Mouse (Mus musculus) small intestine, adult 2 months (tissue): Measurements from ENCODE around the gene Eprs. TPM values are rescaled to one million over a fixed set of nuclear protein-coding genes. Genes with fewer than 3 reads are reported as not detected.

Source experiments
- H3K27ac ChIP-seq: fragments of 200-500 bp; 2 replicates; pipeline ENCODE4 v1.5.1; 2012; ENCODE audit warnings: low read depth, low read length, control low read depth, inconsistent platforms; ENCODE audit not compliant: insufficient read depth
- H3K27me3 ChIP-seq: fragments of 200-500 bp; 2 replicates; pipeline ENCODE4 v1.6.1; 2012; ENCODE audit warnings: mild to moderate bottlenecking, moderate library complexity, low read length, inconsistent platforms; ENCODE audit not compliant: control insufficient read depth, insufficient read depth
- H3K36me3 ChIP-seq: fragments of 200-500 bp; 2 replicates; pipeline ENCODE4 v1.6.1; 2012; ENCODE audit warnings: mild to moderate bottlenecking, low read length, control low read depth, inconsistent platforms; ENCODE audit not compliant: control insufficient read depth, insufficient read depth
- H3K4me1 ChIP-seq: fragments of 200-500 bp; 2 replicates; pipeline ENCODE4 v1.6.1; 2012; ENCODE audit warnings: low read length, inconsistent platforms, mixed read lengths; ENCODE audit not compliant: control insufficient read depth, insufficient read depth, insufficient read length
- H3K4me3 ChIP-seq: fragments of 200-500 bp; 2 replicates; pipeline ENCODE4 v1.5.1; 2012; ENCODE audit warnings: low read depth, mild to moderate bottlenecking, control low read depth, inconsistent platforms, low read length, moderate library complexity
- CTCF ChIP-seq: fragments of 200-500 bp; IDR thresholded peaks from 2 replicates; pipeline ENCODE4 v1.5.1; 2012; ENCODE audit warnings: low read depth, mild to moderate bottlenecking, control low read depth, inconsistent platforms, low read length, moderate library complexity, mixed read lengths; ENCODE audit not compliant: insufficient replicate concordance, insufficient read length; ENCODE audit errors: extremely low read depth
- POLR2A ChIP-seq: fragments of 200-500 bp; IDR thresholded peaks from 2 replicates; pipeline ENCODE4 v1.6.1; 2012; ENCODE audit warnings: low read depth, mild to moderate bottlenecking, control low read depth, inconsistent platforms, low read length, moderate library complexity
- WGBS: fragments of 180-500 bp; shearing (Covaris S2); methylation state at CpG from one replicate; pipeline ENCODE4 v1.1.7; 2018; 5-methylcytosine and 5-hydroxymethylcytosine counted together
- polyA plus RNA-seq: library from polyadenylated mRNA; depleted of rRNA; stranded (reverse); fragments of >200 nt; gene quantifications from 2 replicates; pipeline ENCODE4 v1.2.3, GENCODE M21; 2012

Gene Eprs
- polyA plus RNA-seq, 1 experiment = 3.0 TPM

GRCm38 (mm10) chr1:185349741-185350140 lies 13.1 kb upstream of the Eprs start:
- TF ChIP-seq CTCF (no peak), POLR2A (no peak)
- Histone ChIP-seq H3K4me3 (no peak overlapping the region), H3K4me1 (no peaks in the 10 kb centered on the region), H3K36me3 (peaks cover 73% of the 10 kb centered on the region), H3K27ac (no peak overlapping the region), H3K27me3 (no peaks in the 10 kb centered on the region)
- 91% methylated on average over 14 of the region's 14 CpGs for WGBS

- Histone ChIP-seq H3K4me1 (no peaks in the 10 kb centered on the region), H3K36me3 (peaks cover 73% of the 10 kb centered on the region), H3K27me3 (no peaks in the 10 kb centered on the region), H3K27ac (no peak overlapping the region), H3K4me3 (no peak overlapping the region)
- no peak for TF ChIP-seq CTCF
- no peak for TF ChIP-seq POLR2A
- WGBS = 94% methylated on average over 4 of the region's 4 CpGs
Observed at GRCm38 (mm10) chr1:185350611-185351010, 12.2 kb upstream of the Eprs start.

- no peak overlapping the region for H3K27ac ChIP-seq
- TF ChIP-seq POLR2A (no peak), CTCF (no peak)
- no peaks in the 10 kb centered on the region for H3K27me3 ChIP-seq
- no peak overlapping the region for H3K4me3 ChIP-seq
- H3K36me3 ChIP-seq = peaks cover 67% of the 10 kb centered on the region
- WGBS = 86% methylated on average over 12 of the region's 12 CpGs
- H3K4me1 ChIP-seq = no peaks in the 10 kb centered on the region
Observed at GRCm38 (mm10) chr1:185352151-185352550, 10.7 kb upstream of the Eprs start.

GRCm38 (mm10) chr1:185353351-185353750 lies 9.5 kb upstream of the Eprs start:
- H3K36me3 ChIP-seq = peaks cover 64% of the 10 kb centered on the region
- no peak overlapping the region for H3K4me3 ChIP-seq
- TF ChIP-seq CTCF (no peak), POLR2A (no peak)
- H3K4me1 ChIP-seq = no peaks in the 10 kb centered on the region
- WGBS = 93% methylated on average over 8 of the region's 8 CpGs
- no peaks in the 10 kb centered on the region for H3K27me3 ChIP-seq
- H3K27ac ChIP-seq = no peak overlapping the region

- TF ChIP-seq POLR2A = no peak
- no peak for TF ChIP-seq CTCF
- Histone ChIP-seq H3K27ac (no peak overlapping the region), H3K4me3 (no peak overlapping the region), H3K27me3 (no peaks in the 10 kb centered on the region), H3K4me1 (no peaks in the 10 kb centered on the region), H3K36me3 (peaks cover 56% of the 10 kb centered on the region)
- 81% methylated on average over 4 of the region's 4 CpGs for WGBS
Observed at GRCm38 (mm10) chr1:185354731-185355130, 8.1 kb upstream of the Eprs start.

- Histone ChIP-seq H3K27ac (no peak overlapping the region), H3K36me3 (peaks cover 44% of the 10 kb centered on the region), H3K27me3 (no peaks in the 10 kb centered on the region), H3K4me3 (no peak overlapping the region), H3K4me1 (no peaks in the 10 kb centered on the region)
- 96% methylated on average over 8 of the region's 8 CpGs for WGBS
- no peak for TF ChIP-seq CTCF
- no peak for TF ChIP-seq POLR2A
Observed at GRCm38 (mm10) chr1:185356246-185356645, 6.6 kb upstream of the Eprs start.

DNA sequence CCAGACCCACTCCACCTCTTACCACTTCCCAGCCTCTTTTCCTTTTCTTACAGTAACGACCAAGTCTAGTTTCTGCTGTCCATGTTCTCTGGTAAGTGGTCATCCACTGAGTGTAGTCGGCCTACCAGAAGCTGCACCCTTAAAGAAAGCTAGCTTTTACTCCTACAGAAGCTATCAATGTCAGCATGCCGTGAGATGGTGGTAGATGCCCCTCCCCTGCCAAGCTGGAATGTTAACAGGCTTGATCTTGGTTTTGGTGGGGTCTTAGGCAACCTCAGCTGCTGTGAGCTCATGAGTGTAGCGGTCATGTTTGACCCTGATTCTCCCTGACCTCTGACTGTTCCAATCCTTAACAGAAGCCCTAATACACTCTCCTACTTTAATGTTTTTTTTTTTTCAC lies 4.6 kb upstream of the Eprs start:
- TF ChIP-seq POLR2A = no peak
- Histone ChIP-seq H3K27me3 (no peaks in the 10 kb centered on the region), H3K27ac (no peak overlapping the region), H3K4me3 (no peak overlapping the region), H3K4me1 (no peaks in the 10 kb centered on the region), H3K36me3 (peaks cover 32% of the 10 kb centered on the region)
- WGBS = 85% methylated on average over 4 of the region's 4 CpGs
